Mouse (Mus musculus) lung, postnatal 0 days (tissue): Measurements from ENCODE around the gene Foxk1. TPM values are rescaled to one million over a fixed set of nuclear protein-coding genes. Genes with fewer than 3 reads are reported as not detected.
A peak's percentile ranks its signal among the peaks of the same experiment; 100 is the strongest.

Experiments
- ATAC-seq: fragments of 200-750 bp; cut with Nextera tagmentation; 2 replicates; pipeline ENCODE4 v1.8.0; 2017; ENCODE audit warnings: moderate library complexity
- DNase-seq: peaks from one replicate; pipeline ENCODE4 v3.0.0-alpha.2; 2016; ENCODE audit warnings: low spot score
- H3K27ac ChIP-seq: fragments of 300-500 bp; sonication (generic); 2 replicates; pipeline ENCODE4 v1.5.1; 2014; ENCODE audit warnings: antibody characterized with exemption, mild to moderate bottlenecking, low read length, mixed read lengths
- H3K27me3 ChIP-seq: fragments of 300-500 bp; sonication (generic); replicated peaks from 2 replicates; pipeline ENCODE4 v1.6.1; 2014; ENCODE audit warnings: low read length, mixed read lengths; ENCODE audit not compliant: insufficient read depth
- H3K36me3 ChIP-seq: fragments of 300-500 bp; sonication (generic); 2 replicates; pipeline ENCODE4 v1.6.1; 2014; ENCODE audit warnings: low read length, mixed read lengths; ENCODE audit not compliant: insufficient read depth
- H3K4me1 ChIP-seq: fragments of 300-500 bp; sonication (generic); 2 replicates; pipeline ENCODE4 v1.6.1; 2014; ENCODE audit warnings: antibody characterized with exemption, low read depth, low read length, mixed read lengths; ENCODE audit not compliant: insufficient read depth
- H3K4me2 ChIP-seq: fragments of 300-500 bp; sonication (generic); replicated peaks from 2 replicates; pipeline ENCODE4 v1.6.1; 2014; ENCODE audit warnings: low read depth, mild to moderate bottlenecking, low read length, moderate library complexity, mixed read lengths
- H3K4me3 ChIP-seq: fragments of 300-500 bp; sonication (generic); 2 replicates; pipeline ENCODE4 v1.5.1; 2014; ENCODE audit warnings: low read depth, low read length
- H3K9ac ChIP-seq: fragments of 300-500 bp; sonication (generic); replicated peaks from 2 replicates; pipeline ENCODE4 v1.6.1; 2014; ENCODE audit warnings: low read depth, mild to moderate bottlenecking
- H3K9me3 ChIP-seq: fragments of 300-500 bp; sonication (generic); 2 replicates; pipeline ENCODE4 v1.6.1; 2016; ENCODE audit warnings: low read length, mixed read lengths
- CTCF ChIP-seq: IDR thresholded peaks from 2 replicates; pipeline ENCODE4 v1.5.1; 2016; ENCODE audit warnings: antibody characterized with exemption, mild to moderate bottlenecking
- EP300 ChIP-seq: IDR thresholded peaks from 2 replicates; pipeline ENCODE4 v1.6.1; 2016; ENCODE audit warnings: antibody characterized with exemption, mild to moderate bottlenecking, control low read depth
- WGBS: fragments of 180-500 bp; shearing (Covaris S2); extraction: QIAGEN DNeasy Blood & Tissue Kit; methylation state at CpG from one replicate; pipeline ENCODE4 v1.1.7; 2014; 5-methylcytosine and 5-hydroxymethylcytosine counted together
- polyA plus RNA-seq: library from polyadenylated mRNA; unstranded; fragments of >200 nt; fragmentation: Nextera tagmentation; extraction: Ambion mirVana; gene quantifications from 2 replicates; pipeline ENCODE4 v1.2.1, GENCODE M21; 2015

The Foxk1 gene
- polyA plus RNA-seq, 1 experiment from 2014 or later = 4.3 TPM

DNA sequence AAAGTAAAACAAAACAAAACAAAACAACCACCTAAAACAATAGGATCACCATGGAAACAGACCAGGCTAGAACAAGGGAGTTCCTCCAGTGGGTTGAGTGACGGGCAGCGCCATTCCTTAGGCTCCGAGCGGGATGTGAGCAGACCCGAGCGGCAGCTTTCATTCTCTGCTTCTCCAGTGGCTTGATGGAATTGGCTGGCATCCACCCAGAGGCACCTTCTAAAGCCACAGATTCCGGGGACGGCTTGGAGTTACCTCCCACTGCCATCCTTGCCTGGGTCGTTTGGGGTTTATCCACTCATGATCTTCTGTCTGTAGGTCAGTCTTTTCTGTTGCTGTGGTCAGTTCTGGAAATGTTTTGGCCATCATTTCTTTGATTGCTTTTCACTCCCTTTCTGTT, 19.6 kb downstream of the Foxk1 start:
- WGBS = 77% methylated on average over 9 of the region's 9 CpGs
- ATAC-seq (no peak), DNase-seq (no peak)
- TF ChIP-seq CTCF (no peak), EP300 (no peak)
- Histone ChIP-seq H3K4me3 (no peak overlapping the region), H3K27ac (no peak overlapping the region), H3K9ac (no peak overlapping the region), H3K4me1 (peaks cover 28% of the 10 kb centered on the region), H3K4me2 (no peak overlapping the region), H3K27me3 (no peaks in the 10 kb centered on the region), H3K36me3 (no peaks in the 10 kb centered on the region; the same call in 1 of the 2 replicates), H3K9me3 (no peaks in the 10 kb centered on the region)

DNA sequence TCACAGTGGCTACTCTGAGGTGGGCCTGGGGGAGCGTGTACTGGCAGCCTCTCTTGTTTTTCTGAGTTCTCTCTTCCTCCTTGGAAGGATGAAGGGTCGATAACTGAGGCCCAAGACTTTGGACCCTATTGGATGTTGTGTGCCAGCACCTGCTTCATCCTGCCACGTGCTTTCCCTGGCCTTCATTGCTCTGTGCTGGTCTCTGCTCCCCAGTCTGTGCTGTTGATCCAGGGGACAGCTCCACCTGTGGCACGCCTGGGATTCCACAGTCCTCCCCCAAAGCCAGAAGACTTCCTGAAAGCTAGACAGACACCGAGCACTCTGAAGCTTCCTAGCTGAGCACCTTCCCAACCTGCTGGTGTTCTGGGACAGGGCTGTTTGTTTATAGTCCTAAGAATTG, 20.6 kb downstream of the Foxk1 start:
- H3K27ac ChIP-seq = no peak overlapping the region
- no peak overlapping the region for H3K4me3 ChIP-seq
- peaks cover 30% of the 10 kb centered on the region; the same call in 1 of the 2 replicates for H3K4me1 ChIP-seq
- no peaks in the 10 kb centered on the region; the same call in 1 of the 2 replicates for H3K36me3 ChIP-seq
- no peak overlapping the region for H3K9ac ChIP-seq
- no peaks in the 10 kb centered on the region for H3K9me3 ChIP-seq
- H3K4me2 ChIP-seq = no peak overlapping the region
- H3K27me3 ChIP-seq = no peaks in the 10 kb centered on the region
- DNase-seq (no peak), ATAC-seq (no peak)
- 85% methylated on average over 5 of the region's 5 CpGs for WGBS
- TF ChIP-seq CTCF = no peak

DNA sequence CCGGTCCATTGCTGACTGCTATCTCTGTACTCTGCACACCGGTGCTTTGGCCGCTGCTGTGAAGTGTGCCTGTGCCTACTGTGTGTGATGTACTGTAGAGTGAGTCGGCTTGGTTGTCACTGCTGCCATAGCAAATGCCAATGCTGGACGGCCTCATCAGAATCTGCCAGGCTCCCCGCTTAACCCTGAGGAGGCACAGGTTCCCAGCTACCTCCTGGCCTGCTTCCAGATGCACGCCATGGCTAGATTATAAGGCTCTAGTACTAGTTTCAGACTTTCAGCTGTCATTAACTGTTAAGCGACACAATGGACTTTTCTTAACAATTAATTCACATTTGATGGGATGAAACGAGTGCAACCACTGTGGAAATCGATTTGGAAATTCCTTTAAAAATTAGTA, 21.8 kb downstream of the Foxk1 start:
- DNase-seq = no peak
- no peak overlapping the region for H3K4me3 ChIP-seq
- no peaks in the 10 kb centered on the region for H3K9me3 ChIP-seq
- WGBS = 89% methylated on average over 10 of the region's 10 CpGs
- no peak overlapping the region for H3K4me2 ChIP-seq
- H3K4me1 ChIP-seq = peaks cover 42% of the 10 kb centered on the region; the same call in 1 of the 2 replicates
- H3K27me3 ChIP-seq = no peaks in the 10 kb centered on the region
- ATAC-seq = no peak
- TF ChIP-seq EP300 (no peak), CTCF (no peak)
- H3K36me3 ChIP-seq = no peaks in the 10 kb centered on the region; the same call in 1 of the 2 replicates
- H3K27ac ChIP-seq = no peak overlapping the region
- H3K9ac ChIP-seq = no peak overlapping the region

DNA sequence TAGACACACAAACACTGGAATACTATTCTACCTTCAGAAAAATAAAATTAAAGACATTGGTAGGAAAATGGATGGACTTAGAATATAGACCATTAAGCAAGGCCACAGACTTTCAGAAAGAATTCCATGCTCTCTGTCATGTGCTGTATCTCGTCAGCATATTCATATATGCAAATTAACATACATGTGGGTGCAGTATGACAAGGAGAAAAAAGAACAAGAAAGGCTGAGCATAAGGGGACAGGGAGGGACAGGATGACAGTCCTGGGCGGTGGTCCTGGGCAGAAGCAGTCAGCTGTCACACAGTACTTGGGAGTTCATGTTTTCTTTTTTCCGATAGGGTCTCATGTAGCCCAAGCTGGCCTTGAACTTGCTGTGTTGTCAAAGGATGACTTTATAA, 22.4 kb downstream of the Foxk1 start:
- Histone ChIP-seq H3K36me3 (no peaks in the 10 kb centered on the region; the same call in 1 of the 2 replicates), H3K4me2 (no peak overlapping the region), H3K9ac (no peak overlapping the region), H3K27me3 (no peaks in the 10 kb centered on the region), H3K9me3 (no peaks in the 10 kb centered on the region), H3K4me3 (no peak overlapping the region), H3K4me1 (peaks cover 42% of the 10 kb centered on the region; the same call in 1 of the 2 replicates), H3K27ac (0 out of 2 replicates have a peak overlapping the region, but pooled peaks have one; percentile 92)
- DNase-seq (no peak), ATAC-seq (no peak)
- 49% methylated on average over 3 of the region's 3 CpGs for WGBS
- TF ChIP-seq EP300 = no peak
- no peak for TF ChIP-seq CTCF

DNA sequence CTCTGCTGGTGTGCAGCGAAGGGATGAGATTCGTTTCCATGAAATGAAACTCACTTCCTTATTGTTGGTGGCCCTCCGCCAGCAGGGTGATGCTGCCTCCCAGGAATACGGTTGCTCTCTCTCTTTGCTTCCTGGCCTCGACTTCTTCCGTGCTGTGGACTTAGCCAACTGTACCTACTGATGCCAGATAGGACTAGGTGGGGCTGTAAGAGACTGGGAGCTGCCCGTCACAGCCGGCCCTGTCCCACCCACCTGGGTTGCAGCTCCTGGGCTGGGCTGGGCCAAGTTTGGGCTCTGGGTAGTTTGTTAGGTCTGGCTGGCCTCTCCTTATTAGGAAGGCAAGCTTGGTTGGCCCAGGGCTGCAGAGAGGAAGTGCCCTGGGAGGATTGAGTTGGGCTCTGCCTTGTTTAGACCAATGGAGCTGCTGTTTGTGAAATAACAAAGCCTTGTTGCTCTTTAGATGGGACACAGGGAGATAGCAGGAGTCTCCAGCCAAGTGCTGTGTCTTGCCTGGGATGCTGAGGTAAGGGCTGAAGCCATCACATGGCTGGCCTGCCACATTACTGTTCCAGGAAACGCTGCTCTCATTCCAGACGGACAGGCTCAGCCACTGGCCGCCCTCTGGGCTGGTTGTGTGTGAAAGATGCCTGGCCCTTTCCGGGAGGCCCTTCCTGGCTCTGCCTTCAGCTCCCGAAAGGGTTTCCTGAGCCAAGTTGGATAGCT, 23.5 kb downstream of the Foxk1 start:
- peak; percentile 87 for DNase-seq
- ATAC-seq = peak; percentile 89
- peaks cover 42% of the 10 kb centered on the region; the same call in 1 of the 2 replicates for H3K4me1 ChIP-seq
- H3K4me2 ChIP-seq = peak overlapping the region; percentile 34
- no peak overlapping the region for H3K4me3 ChIP-seq
- H3K27ac ChIP-seq = peak overlapping the region; percentile 92
- H3K9ac ChIP-seq = no peak overlapping the region
- no peaks in the 10 kb centered on the region; the same call in 1 of the 2 replicates for H3K36me3 ChIP-seq
- TF ChIP-seq CTCF (0 out of 2 replicates have a peak, but pooled peaks have one; percentile 1), EP300 (peak; percentile 73; the same call in 1 of the 2 replicates)
- no peaks in the 10 kb centered on the region for H3K27me3 ChIP-seq
- 12% methylated on average over 13 of the region's 13 CpGs for WGBS
- H3K9me3 ChIP-seq = no peaks in the 10 kb centered on the region

DNA sequence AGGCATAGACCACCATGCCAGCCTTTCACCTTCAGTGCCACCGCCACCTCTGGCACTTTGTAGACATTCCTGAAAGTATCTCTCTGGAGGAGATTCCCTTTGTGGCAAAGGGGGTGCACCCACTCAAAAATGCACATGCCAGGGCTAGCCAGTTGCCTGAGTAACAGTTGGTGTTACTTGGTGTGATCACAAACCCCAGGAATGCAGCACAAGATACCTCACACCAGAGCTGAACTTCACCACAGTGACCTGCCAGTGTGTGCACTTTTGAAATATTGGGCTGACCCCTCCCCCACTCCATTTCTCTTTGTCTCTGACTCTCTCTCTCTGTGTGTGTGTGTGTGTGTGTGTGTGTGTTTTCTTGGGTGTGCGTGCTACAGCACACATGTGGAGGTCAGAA, 25.2 kb downstream of the Foxk1 start:
- Histone ChIP-seq H3K27me3 (no peaks in the 10 kb centered on the region), H3K9me3 (no peaks in the 10 kb centered on the region), H3K27ac (peak overlapping the region; percentile 92; the same call in 1 of the 2 replicates), H3K36me3 (no peaks in the 10 kb centered on the region), H3K4me3 (no peak overlapping the region), H3K9ac (no peak overlapping the region), H3K4me2 (no peak overlapping the region), H3K4me1 (peaks cover 42% of the 10 kb centered on the region; the same call in 1 of the 2 replicates)
- WGBS = 78% methylated on average over 2 of the region's 2 CpGs
- ATAC-seq (no peak), DNase-seq (no peak)
- TF ChIP-seq CTCF (no peak), EP300 (no peak)
